Mouse (Mus musculus): ENCODE measurements around the gene Gm42517. TPM values are rescaled to one million over a fixed set of nuclear protein-coding genes. Genes with fewer than 3 reads are reported as not detected.

Gene Gm42517
- polyA plus RNA-seq (2015; fragmentation: Nextera tagmentation; extraction: Ambion mirVana), result 0.78 and 1.4 TPM in 2 replicates

GRCm38 (mm10) chr5:108367871-108368332, at the start of gene Gm42517:
Gm42517 (minus strand) TSS chr5:108367922.
- no peak within 1 kb of the TSS; the same call in 1 of the 2 replicates for H3K27ac ChIP-seq
- H3K4me2 ChIP-seq, result peak within 1 kb of the TSS; percentile 93
- ATAC-seq (ENCODE audit: low FRiP score), result peak; percentile 15; the same call in 1 of the 2 replicates
- peaks cover 33% of the 10 kb centered on the region for H3K4me1 ChIP-seq (replicated peaks)
- under 1% methylated on average over 23 of the region's 36 CpGs for WGBS
- H3K4me3 ChIP-seq, result peak within 1 kb of the TSS; percentile 70
- no peaks in the 10 kb centered on the region for H3K9me3 ChIP-seq
- no peaks in the 10 kb centered on the region for H3K36me3 ChIP-seq
- H3K27me3 ChIP-seq, result peaks cover 99% of the 10 kb centered on the region
- H3K9ac ChIP-seq, result peak within 1 kb of the TSS; percentile 85

GRCm38 (mm10) chr5:108414711-108415110, 47.0 kb upstream of the Gm42517 start:
- no peaks in the 10 kb centered on the region for H3K36me3 ChIP-seq
- H3K27ac ChIP-seq, result no peak overlapping the region
- no peaks in the 10 kb centered on the region for H3K9me3 ChIP-seq
- no peak overlapping the region for H3K4me3 ChIP-seq
- no peak for ATAC-seq (ENCODE audit: low FRiP score)
- no peak overlapping the region for H3K9ac ChIP-seq
- 80% methylated on average over 2 of the region's 2 CpGs for WGBS
- no peaks in the 10 kb centered on the region for H3K4me1 ChIP-seq (replicated peaks)
- H3K27me3 ChIP-seq, result no peaks in the 10 kb centered on the region
- H3K4me2 ChIP-seq, result no peak overlapping the region

- Histone ChIP-seq H3K9me3 (no peaks in the 10 kb centered on the region), H3K4me1 (replicated peaks) (no peaks in the 10 kb centered on the region), H3K36me3 (no peaks in the 10 kb centered on the region), H3K27ac (no peak overlapping the region), H3K9ac (no peak overlapping the region), H3K27me3 (no peaks in the 10 kb centered on the region), H3K4me2 (no peak overlapping the region), H3K4me3 (no peak overlapping the region)
- no peak for ATAC-seq (ENCODE audit: low FRiP score)
- 76% methylated on average over 2 of the region's 2 CpGs for WGBS
Observed at GRCm38 (mm10) chr5:108406977-108407376, 39.3 kb upstream of the Gm42517 start.

GRCm38 (mm10) chr5:108405460-108405859, 37.7 kb upstream of the Gm42517 start:
- Histone ChIP-seq H3K36me3 (no peaks in the 10 kb centered on the region), H3K9ac (no peak overlapping the region), H3K9me3 (no peaks in the 10 kb centered on the region), H3K4me1 (replicated peaks) (no peaks in the 10 kb centered on the region), H3K4me3 (no peak overlapping the region), H3K27me3 (no peaks in the 10 kb centered on the region), H3K27ac (no peak overlapping the region), H3K4me2 (no peak overlapping the region)
- 72% methylated on average over 1 of the region's 1 CpGs for WGBS
- no peak for ATAC-seq (ENCODE audit: low FRiP score)

GRCm38 (mm10) chr5:108403453-108403852, 35.7 kb upstream of the Gm42517 start:
- WGBS, result 87% methylated on average over 4 of the region's 4 CpGs
- Histone ChIP-seq H3K4me2 (no peak overlapping the region), H3K27ac (no peak overlapping the region), H3K27me3 (no peaks in the 10 kb centered on the region), H3K9me3 (no peaks in the 10 kb centered on the region), H3K4me3 (no peak overlapping the region), H3K4me1 (replicated peaks) (no peaks in the 10 kb centered on the region), H3K9ac (no peak overlapping the region), H3K36me3 (no peaks in the 10 kb centered on the region)
- ATAC-seq (ENCODE audit: low FRiP score), result no peak

GRCm38 (mm10) chr5:108389744-108390143, 22.0 kb upstream of the Gm42517 start:
- 78% methylated on average over 3 of the region's 3 CpGs for WGBS
- ATAC-seq (ENCODE audit: low FRiP score), result no peak
- no peak overlapping the region for H3K9ac ChIP-seq

GRCm38 (mm10) chr5:108388201-108388600, 20.5 kb upstream of the Gm42517 start, which contains the start of gene Pde6b:
Pde6b (plus strand) TSS chr5:108388391.
- no peak within 1 kb of the TSS for H3K4me3 ChIP-seq
- no peaks in the 10 kb centered on the region for H3K27me3 ChIP-seq
- WGBS, result 80% methylated on average over 7 of the region's 7 CpGs
- no peak within 1 kb of the TSS for H3K4me2 ChIP-seq
- no peaks in the 10 kb centered on the region for H3K36me3 ChIP-seq
- ATAC-seq (ENCODE audit: low FRiP score), result no peak
- no peak within 1 kb of the TSS for H3K27ac ChIP-seq
- H3K9ac ChIP-seq, result no peak within 1 kb of the TSS
- no peaks in the 10 kb centered on the region for H3K9me3 ChIP-seq
- H3K4me1 ChIP-seq (replicated peaks), result no peaks in the 10 kb centered on the region

More at GRCm38 (mm10) chr5:108389744-108390143, 22.0 kb upstream of the Gm42517 start:
- no peaks in the 10 kb centered on the region for H3K36me3 ChIP-seq
- no peak overlapping the region for H3K27ac ChIP-seq
- no peaks in the 10 kb centered on the region for H3K27me3 ChIP-seq
- no peak overlapping the region for H3K4me2 ChIP-seq
- no peaks in the 10 kb centered on the region for H3K4me1 ChIP-seq (replicated peaks)
- no peaks in the 10 kb centered on the region for H3K9me3 ChIP-seq
- no peak overlapping the region for H3K4me3 ChIP-seq

GRCm38 (mm10) chr5:108386449-108386848, 18.7 kb upstream of the Gm42517 start:
- ATAC-seq (ENCODE audit: low FRiP score), result no peak
- Histone ChIP-seq H3K9ac (no peak overlapping the region), H3K27me3 (no peaks in the 10 kb centered on the region), H3K9me3 (no peaks in the 10 kb centered on the region), H3K36me3 (no peaks in the 10 kb centered on the region), H3K27ac (no peak overlapping the region), H3K4me3 (no peak overlapping the region), H3K4me2 (no peak overlapping the region), H3K4me1 (replicated peaks) (no peaks in the 10 kb centered on the region)
- WGBS, result 82% methylated on average over 4 of the region's 4 CpGs

- 85% methylated on average over 2 of the region's 2 CpGs for WGBS
- H3K27ac ChIP-seq, result no peak overlapping the region
- no peaks in the 10 kb centered on the region for H3K27me3 ChIP-seq
- no peaks in the 10 kb centered on the region for H3K36me3 ChIP-seq
- no peak overlapping the region for H3K9ac ChIP-seq
- no peak for ATAC-seq (ENCODE audit: low FRiP score)
- H3K4me3 ChIP-seq, result no peak overlapping the region
- H3K9me3 ChIP-seq, result no peaks in the 10 kb centered on the region
- no peaks in the 10 kb centered on the region for H3K4me1 ChIP-seq (replicated peaks)
- no peak overlapping the region for H3K4me2 ChIP-seq
Observed at GRCm38 (mm10) chr5:108385632-108386031, 17.9 kb upstream of the Gm42517 start.

GRCm38 (mm10) chr5:108378346-108378745, 10.6 kb upstream of the Gm42517 start:
- WGBS, result 86% methylated on average over 4 of the region's 4 CpGs
- H3K36me3 ChIP-seq, result no peaks in the 10 kb centered on the region
- no peak overlapping the region for H3K9ac ChIP-seq
- no peaks in the 10 kb centered on the region for H3K9me3 ChIP-seq
- H3K4me1 ChIP-seq (replicated peaks), result no peaks in the 10 kb centered on the region
- H3K27ac ChIP-seq, result no peak overlapping the region
- peaks cover 10% of the 10 kb centered on the region for H3K27me3 ChIP-seq
- H3K4me2 ChIP-seq, result no peak overlapping the region
- no peak overlapping the region for H3K4me3 ChIP-seq
- no peak for ATAC-seq (ENCODE audit: low FRiP score)

- Histone ChIP-seq H3K27ac (no peak overlapping the region), H3K4me2 (no peak overlapping the region), H3K4me3 (no peak overlapping the region), H3K9me3 (no peaks in the 10 kb centered on the region), H3K9ac (no peak overlapping the region), H3K4me1 (replicated peaks) (no peaks in the 10 kb centered on the region), H3K27me3 (peaks cover 32% of the 10 kb centered on the region), H3K36me3 (no peaks in the 10 kb centered on the region)
- no peak for ATAC-seq (ENCODE audit: low FRiP score)
- WGBS, result 70% methylated on average over 1 of the region's 1 CpGs
Observed at GRCm38 (mm10) chr5:108376059-108376458, 8.3 kb upstream of the Gm42517 start.

GRCm38 (mm10) chr5:108374079-108374478, 6.4 kb upstream of the Gm42517 start:
- H3K27me3 ChIP-seq, result peaks cover 51% of the 10 kb centered on the region
- no peaks in the 10 kb centered on the region for H3K9me3 ChIP-seq
- no peak overlapping the region for H3K4me2 ChIP-seq
- no peak for ATAC-seq (ENCODE audit: low FRiP score)
- H3K27ac ChIP-seq, result no peak overlapping the region
- no peak overlapping the region for H3K4me3 ChIP-seq
- H3K36me3 ChIP-seq, result no peaks in the 10 kb centered on the region
- peaks cover 6% of the 10 kb centered on the region for H3K4me1 ChIP-seq (replicated peaks)
- WGBS, result 81% methylated on average over 5 of the region's 5 CpGs
- no peak overlapping the region for H3K9ac ChIP-seq

- no peak for ATAC-seq (ENCODE audit: low FRiP score)
- Histone ChIP-seq H3K9me3 (no peaks in the 10 kb centered on the region), H3K27me3 (peaks cover 87% of the 10 kb centered on the region), H3K4me2 (no peak overlapping the region), H3K27ac (no peak overlapping the region), H3K9ac (no peak overlapping the region), H3K36me3 (no peaks in the 10 kb centered on the region), H3K4me3 (no peak overlapping the region), H3K4me1 (replicated peaks) (peaks cover 33% of the 10 kb centered on the region)
- 2% methylated on average over 6 of the region's 6 CpGs for WGBS
Observed at GRCm38 (mm10) chr5:108369964-108370363, 2.2 kb upstream of the Gm42517 start.
